Mouse (Mus musculus) Patski (cell line): Measurements from ENCODE around the gene Ptger4. TPM values are rescaled to one million over a fixed set of nuclear protein-coding genes. Genes with fewer than 3 reads are reported as not detected.

Experiments used
- ATAC-seq: fragments of 100-300 bp; one replicate; pipeline ENCODE4 v1.8.0; 2021
- CTCF ChIA-PET: fragments of 350-600 bp; sonication (Branson Sonifier 250); formaldehyde crosslinking; loops from one replicate; lab custom pipeline; 2022; ENCODE audit warnings: inconsistent platforms; lab: Charles Lee
- POLR2A ChIA-PET: fragments of 350-600 bp; sonication (Branson Sonifier 250); formaldehyde crosslinking; loops from one replicate; lab custom pipeline; 2022; ENCODE audit warnings: antibody characterized with exemption, inconsistent platforms; lab: Charles Lee
- DNase-seq: peaks from one replicate; pipeline ENCODE4 v3.0.0-alpha.2; 2011; ENCODE audit warnings: low read depth, low spot score
- H3K27me3 ChIP-seq: fragments of 371-371 bp; one replicate; pipeline ENCODE4 v1.5.1; 2021
- CTCF ChIP-seq: fragments of 100-300 bp; IDR thresholded peaks from one replicate; pipeline ENCODE4 v1.5.1; 2021
- in situ Hi-C: fragments of 300-500 bp; cut with MboI; formaldehyde crosslinking; loops from 3 replicates; pipeline ENCODE4 v1.11.1; 2018; ENCODE audit warnings: low pct_unique_long_range_greater_than_20kb, mixed read lengths
- polyA plus RNA-seq: library from polyadenylated mRNA; unstranded; gene quantifications from one replicate; pipeline ENCODE4 v1.2.3, GENCODE M21; 2021

Gene Ptger4
- polyA plus RNA-seq, 1 experiment from 2014 or later: 4.8 TPM

GRCm38 (mm10) chr15:5185366-5186292 is 58.4 kb downstream of the Ptger4 start, which contains the start of gene Ttc33:
TSS of gene Ttc33 (plus strand) at chr15:5185525.
- ChIA-PET POLR2A (interaction anchor here (0.7 to 1.0 kb wide), 2 partner anchors 35 to 58 kb away, joined by 3 read pairs; no protein-coding TSS in a partner anchor), CTCF (interaction anchor here (1.1 to 1.3 kb wide), 3 partner anchors 20 to 55 kb away, joined by 3 read pairs; no protein-coding TSS in a partner anchor)
- peak; percentile 60 for TF ChIP-seq CTCF
- in situ Hi-C loops: no loop called here
- H3K27me3 ChIP-seq: no peaks in the 10 kb centered on the region
- ATAC-seq: peak; percentile 75
- DNase-seq: peak; percentile 33

DNA sequence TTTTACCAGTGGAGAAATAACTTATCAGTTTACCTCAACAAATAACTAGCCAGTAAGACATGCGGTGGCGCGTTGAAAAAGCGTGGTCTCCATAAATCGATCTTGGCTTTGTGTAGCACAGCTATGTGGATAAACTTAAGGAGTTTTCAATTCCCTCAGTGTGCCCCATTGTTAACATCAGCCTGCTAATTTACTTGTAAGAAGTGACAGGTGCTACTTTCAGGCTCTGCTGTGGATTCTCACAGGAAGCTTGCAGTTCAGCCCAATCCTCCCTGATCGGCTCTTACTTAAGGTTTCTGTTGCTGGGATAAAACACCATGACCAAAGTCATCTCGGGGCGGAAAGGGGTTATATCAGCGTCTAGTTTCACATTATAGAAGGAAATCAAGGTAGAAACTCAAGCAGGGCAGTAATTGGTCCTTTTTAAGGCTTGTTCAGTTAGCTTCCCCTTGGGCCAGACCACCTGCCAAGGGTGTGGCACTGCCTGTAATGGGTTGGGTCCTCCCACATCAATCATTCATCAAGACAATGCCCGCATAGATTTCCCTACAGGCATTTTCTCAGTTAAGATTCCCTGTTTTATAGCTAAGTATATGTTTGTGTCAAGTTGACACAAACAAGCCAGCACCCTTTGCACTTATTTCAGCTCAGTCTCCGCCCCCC is 59.2 kb downstream of the Ptger4 start:
- DNase-seq (no peak), ATAC-seq (no peak)
- no peaks in the 10 kb centered on the region for H3K27me3 ChIP-seq
- POLR2A ChIA-PET: interaction anchor here (0.5 to 1.0 kb wide), 2 partner anchors 36 to 756 kb away, joined by 3 read pairs; no protein-coding TSS in a partner anchor
- CTCF ChIA-PET: interaction anchor here (1.1 to 1.3 kb wide), 2 partner anchors 25 to 56 kb away, joined by 3 read pairs; no protein-coding TSS in a partner anchor
- TF ChIP-seq CTCF: no peak
- in situ Hi-C loops: no loop called here

GRCm38 (mm10) chr15:5173217-5173820 is 70.7 kb downstream of the Ptger4 start:
- POLR2A ChIA-PET: no interaction called here
- no peak for ATAC-seq

GRCm38 (mm10) chr15:5165121-5165773 is 78.7 kb downstream of the Ptger4 start:
- ChIA-PET CTCF (interaction anchor here (1.4 kb wide), 1 partner anchor 21 kb away, joined by 3 read pairs; no protein-coding TSS in a partner anchor), POLR2A (no interaction called here)
- in situ Hi-C loops: no loop called here
- ATAC-seq (no peak), DNase-seq (no peak)
- H3K27me3 ChIP-seq: no peaks in the 10 kb centered on the region
- TF ChIP-seq CTCF: no peak

More at GRCm38 (mm10) chr15:5173217-5173820, 70.7 kb downstream of the Ptger4 start:
- CTCF ChIA-PET: interaction anchor here (0.7 to 1.0 kb wide), 2 partner anchors 18 to 21 kb away, joined by 3 to 5 read pairs; no protein-coding TSS in a partner anchor
- TF ChIP-seq CTCF: no peak
- no peaks in the 10 kb centered on the region for H3K27me3 ChIP-seq
- in situ Hi-C loops: no loop called here
- DNase-seq: no peak

GRCm38 (mm10) chr15:5158827-5159226 is 85.2 kb downstream of the Ptger4 start:
- ATAC-seq (no peak), DNase-seq (no peak)
- in situ Hi-C loops: no loop called here
- CTCF ChIA-PET: no interaction called here
- TF ChIP-seq CTCF: no peak
- POLR2A ChIA-PET: no interaction called here
- no peaks in the 10 kb centered on the region for H3K27me3 ChIP-seq

DNA sequence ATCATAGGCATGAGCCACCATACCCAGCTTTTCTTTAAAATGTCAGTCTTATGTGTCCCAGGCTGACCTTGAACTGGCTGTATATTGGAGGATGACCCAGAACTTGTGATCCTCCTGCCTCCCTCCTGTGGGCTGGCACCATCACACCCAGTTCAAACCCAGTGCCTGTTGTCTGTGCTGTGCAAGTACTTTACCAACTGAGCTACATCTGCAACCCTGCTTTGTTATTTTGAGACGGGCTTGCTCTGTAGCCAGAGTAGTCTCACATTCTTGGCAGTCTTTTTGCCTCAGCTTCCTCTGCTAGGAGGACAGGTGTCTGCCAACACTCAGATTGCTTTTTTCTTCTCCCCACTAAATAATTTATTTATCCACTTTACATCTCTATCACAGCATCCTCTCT is 86.6 kb downstream of the Ptger4 start:
- POLR2A ChIA-PET: no interaction called here
- in situ Hi-C loops: no loop called here
- DNase-seq: no peak
- no peaks in the 10 kb centered on the region for H3K27me3 ChIP-seq
- no peak for TF ChIP-seq CTCF
- CTCF ChIA-PET: interaction anchor here (1.2 kb wide), 1 partner anchor 13 kb away, joined by 3 read pairs; no protein-coding TSS in a partner anchor
- ATAC-seq: no peak

Other genes with a start within 250 kb of the Ptger4 start
- not detected for gene C7, start 180.4 kb downstream of the Ptger4 start, polyA plus RNA-seq
- 4.0 TPM for gene Card6, start 135.6 kb downstream of the Ptger4 start, polyA plus RNA-seq
- 245 TPM for gene Rpl37, start 127.5 kb downstream of the Ptger4 start, polyA plus RNA-seq
- gene Prkaa1, start 100.3 kb downstream of the Ptger4 start, polyA plus RNA-seq: 39.2 TPM
- 59.8 TPM for gene Ttc33, start 58.7 kb downstream of the Ptger4 start, polyA plus RNA-seq